Mouse (Mus musculus): Measurements from ENCODE around the gene Coq7. TPM values are rescaled to one million over a fixed set of nuclear protein-coding genes. Genes with fewer than 3 reads are reported as not detected.

The Coq7 gene
- total RNA-seq, 2 experiments from 2014 or later: 46.0 to 75.6 TPM

DNA sequence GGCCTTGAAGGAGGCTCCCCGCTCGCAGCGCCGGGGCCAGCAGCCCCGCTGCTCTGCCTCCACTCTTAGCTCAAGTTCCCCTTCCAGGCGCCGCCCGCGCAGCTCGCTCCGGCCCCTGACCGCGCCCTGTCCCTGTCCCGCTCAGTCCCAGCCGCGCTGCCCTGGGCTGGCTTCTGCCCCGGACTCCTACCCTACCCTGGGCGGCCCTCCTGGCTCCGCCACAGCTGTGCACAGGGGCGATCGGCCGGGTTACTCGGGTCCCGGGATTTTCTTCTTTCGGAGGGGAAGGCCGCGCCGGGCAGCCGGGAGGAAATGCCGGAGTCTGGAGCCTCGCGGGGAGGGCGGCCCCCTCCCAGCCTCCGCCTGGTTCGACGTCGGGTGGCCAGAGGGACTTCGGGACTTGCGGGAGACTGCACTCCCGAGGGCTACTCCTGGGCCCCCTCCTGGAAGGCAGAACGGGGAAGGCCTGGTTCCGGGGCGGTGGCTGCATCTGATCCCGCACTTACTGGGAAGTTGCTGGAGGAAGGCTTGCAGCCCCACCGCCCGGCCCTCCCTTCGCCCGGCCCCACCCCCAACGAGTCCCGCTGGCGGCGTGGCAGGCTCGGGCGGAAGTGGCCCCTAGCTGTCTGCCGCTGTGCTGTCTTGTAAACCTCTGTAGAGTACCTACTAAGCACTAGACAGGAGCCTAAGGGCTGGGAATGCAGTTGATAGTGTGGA, 41.6 kb downstream of the Coq7 start, which contains the start of gene Itpripl2:
TSS of gene Itpripl2 (minus strand) at position 545 of the 717 bp plus-strand sequence.
- intact Hi-C loops (cut with DNase I): no loop called here
- H3K4me3 ChIP-seq: peak within 1 kb of the TSS; percentile 94
- H3K27ac ChIP-seq: peak within 1 kb of the TSS; percentile 96
- peak; percentile 10; the same call in 1 of the 2 replicates for TF ChIP-seq CTCF (IDR thresholded peaks at IDR 0.05)
- DNase-seq: peak; percentile 91

DNA sequence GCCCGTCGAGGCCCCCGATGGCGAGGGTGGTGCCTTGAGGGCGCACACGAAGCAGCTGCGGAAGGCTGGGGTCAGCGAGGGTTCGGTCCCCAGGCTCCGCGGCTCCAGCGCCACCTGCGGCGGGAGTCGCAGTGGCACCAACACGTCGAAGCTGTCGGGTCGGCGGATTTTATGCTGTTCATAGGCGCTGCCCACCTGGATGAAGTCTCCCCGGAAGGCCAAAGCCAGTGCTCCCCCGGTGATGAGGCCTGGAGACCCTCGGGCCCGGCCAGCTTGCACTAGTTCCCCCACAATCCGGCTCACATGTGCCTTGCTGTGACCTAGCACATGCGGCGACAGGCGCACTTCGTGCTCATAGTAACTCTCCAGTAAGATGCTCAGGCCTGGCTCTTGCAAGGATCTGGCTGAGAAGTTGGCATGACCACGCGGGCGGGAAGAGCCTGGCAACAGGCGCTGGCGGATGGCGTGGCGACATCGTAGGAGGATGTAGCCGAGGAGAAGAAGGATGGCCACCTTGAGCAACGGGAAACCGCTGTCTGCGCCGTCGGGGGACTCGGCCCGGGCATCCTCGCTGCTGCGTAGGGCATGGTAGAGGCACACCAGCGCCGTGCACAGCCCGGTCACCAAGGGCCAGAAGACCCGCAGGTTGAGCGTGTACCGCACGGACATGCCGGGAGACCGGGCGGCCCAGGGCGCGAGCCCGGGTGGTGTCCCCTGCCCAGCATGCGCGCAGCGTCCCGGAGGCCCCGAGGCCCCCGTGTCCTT, 42.3 kb downstream of the Coq7 start:
- intact Hi-C loops (cut with DNase I): no loop called here

DNA sequence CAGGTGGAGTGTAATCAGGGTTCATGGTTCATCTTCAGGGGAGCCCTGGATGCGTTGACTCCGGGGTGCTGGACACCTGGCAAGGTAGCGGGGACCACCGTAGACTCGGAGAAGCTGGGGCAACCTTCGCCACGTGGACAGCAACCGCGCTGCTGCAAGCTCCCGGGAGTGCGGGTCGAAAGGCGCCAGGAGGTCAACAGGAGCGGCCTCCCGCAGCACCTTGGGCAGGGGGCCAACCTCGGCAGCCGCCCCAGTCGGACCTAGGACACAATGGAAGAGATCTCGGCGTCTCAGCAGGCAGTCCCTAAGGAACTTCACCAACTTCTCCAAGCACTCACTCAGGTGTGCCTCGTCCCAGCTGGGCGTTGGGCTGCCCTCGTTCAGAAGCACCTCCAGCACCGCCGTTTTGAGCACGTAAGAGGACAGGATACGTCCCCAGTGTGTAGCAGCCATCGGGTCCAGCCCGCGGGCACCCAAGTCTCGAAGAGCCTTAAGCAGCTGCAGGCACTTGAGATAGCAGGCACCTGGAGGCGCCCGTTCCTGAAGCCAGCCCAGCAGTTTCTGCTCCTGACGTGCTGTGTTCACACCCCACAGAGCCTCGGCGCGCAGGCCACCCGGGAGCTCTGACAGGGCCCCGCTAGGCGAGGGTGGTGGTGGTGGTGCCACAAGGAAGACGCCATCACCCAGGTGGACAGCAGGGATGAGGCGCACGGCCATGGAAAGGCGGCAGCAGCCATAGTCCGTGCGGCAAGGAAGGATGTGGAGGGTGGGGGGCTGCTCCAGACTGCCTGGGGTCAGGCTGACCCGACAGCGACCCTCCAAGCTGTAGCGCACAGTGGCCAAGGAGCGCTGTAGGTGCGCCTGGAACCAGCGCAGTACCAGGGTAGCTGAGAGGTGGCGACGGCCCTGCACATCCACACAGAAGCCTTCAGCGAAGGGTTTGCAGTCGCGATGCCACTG, 43.2 kb downstream of the Coq7 start:
- peak; percentile 52 for DNase-seq
- H3K4me3 ChIP-seq: peak overlapping the region; percentile 94
- TF ChIP-seq CTCF (IDR thresholded peaks at IDR 0.05): no peak
- intact Hi-C loops (cut with DNase I): no loop called here
- H3K27ac ChIP-seq: peak overlapping the region; percentile 96

More for the DNA sequence above, 42.3 kb downstream of the Coq7 start:
- peak; percentile 40 for DNase-seq
- Histone ChIP-seq H3K4me3 (peak overlapping the region; percentile 94), H3K27ac (peak overlapping the region; percentile 96)
- peak; percentile 34; the same call in 1 of the 2 replicates for TF ChIP-seq CTCF (IDR thresholded peaks at IDR 0.05)

DNA sequence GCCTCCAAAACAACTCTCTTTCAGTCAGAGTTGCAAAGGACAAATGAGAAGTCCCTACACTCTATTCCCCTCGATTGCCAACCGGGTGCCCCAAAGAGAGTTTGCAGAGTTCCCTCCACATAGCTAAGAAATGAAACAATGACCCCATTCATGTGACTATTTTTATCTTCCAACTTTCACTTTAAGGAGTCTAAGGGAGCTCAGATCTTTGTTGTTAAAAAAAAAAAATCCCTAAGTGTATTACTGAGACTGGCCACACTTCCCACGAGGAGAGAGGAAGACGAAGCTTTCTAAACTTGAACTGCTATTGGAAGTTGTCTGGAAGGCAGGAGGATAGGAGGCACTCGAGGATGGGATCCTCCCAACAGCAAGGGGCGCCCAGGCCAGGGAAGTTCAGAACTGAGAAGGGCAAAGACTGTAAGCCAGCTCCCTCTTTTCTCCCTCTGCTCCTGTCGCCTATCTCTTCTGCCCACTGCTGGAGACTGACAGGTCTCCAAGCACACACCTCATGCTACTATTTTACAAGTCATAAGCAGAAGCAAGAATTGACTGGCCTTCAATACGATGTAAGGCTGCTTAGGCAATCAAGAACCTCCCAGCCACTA, 45.0 kb downstream of the Coq7 start:
- TF ChIP-seq CTCF (IDR thresholded peaks at IDR 0.05): no peak; the same call in 1 of the 2 replicates
- intact Hi-C loops (cut with DNase I): no loop called here
- Histone ChIP-seq H3K4me3 (peak overlapping the region; percentile 94), H3K27ac (peak overlapping the region; percentile 96)
- DNase-seq: no peak

DNA sequence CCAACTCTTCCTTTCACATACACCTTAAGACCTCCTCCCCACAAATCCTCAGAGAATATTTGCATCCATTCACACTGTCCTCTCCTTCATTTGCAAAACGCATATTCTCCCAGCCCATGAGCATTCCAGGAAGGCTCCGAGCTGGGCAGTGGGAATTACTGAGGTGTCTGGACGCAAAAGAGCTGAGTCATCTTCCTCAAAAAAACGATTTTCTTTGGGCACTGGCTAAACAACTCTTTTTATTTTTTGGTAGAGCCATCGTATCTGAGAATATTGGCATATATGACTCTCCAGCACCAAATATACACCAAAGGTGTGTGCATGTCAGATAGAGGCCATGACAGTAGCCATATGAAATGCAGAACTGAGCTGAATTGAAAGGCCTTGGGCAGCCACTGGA, 46.2 kb downstream of the Coq7 start:
- H3K4me3 ChIP-seq: peak overlapping the region; percentile 37
- intact Hi-C loops (cut with DNase I): no loop called here

DNA sequence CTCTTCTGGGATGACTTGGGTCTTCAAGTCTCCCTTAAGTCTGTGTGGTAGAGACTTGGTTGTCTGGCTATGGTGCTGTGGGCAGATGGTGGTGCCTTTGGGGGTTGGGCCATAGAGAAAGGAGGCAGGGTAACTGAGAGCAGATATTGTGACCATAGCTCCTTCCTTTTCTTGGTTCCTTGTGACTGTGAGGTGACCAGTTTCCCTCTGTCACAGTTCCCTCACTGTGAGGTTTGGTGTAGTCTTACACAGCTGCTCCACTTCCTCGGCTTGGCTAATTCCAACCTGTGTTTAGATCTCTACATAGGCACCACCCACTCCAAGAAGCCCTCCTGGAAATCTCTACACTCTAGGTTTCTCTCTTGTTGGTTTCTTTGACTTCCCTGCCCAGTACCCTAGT, 49.2 kb downstream of the Coq7 start:
- Histone ChIP-seq H3K27ac (no peak overlapping the region), H3K4me3 (no peak overlapping the region)
- intact Hi-C loops (cut with DNase I): no loop called here
- no peak for TF ChIP-seq CTCF (IDR thresholded peaks at IDR 0.05)
- DNase-seq: no peak

More for the DNA sequence above, 46.2 kb downstream of the Coq7 start:
- no peak for TF ChIP-seq CTCF (IDR thresholded peaks at IDR 0.05)
- H3K27ac ChIP-seq: peak overlapping the region; percentile 40
- DNase-seq: no peak

DNA sequence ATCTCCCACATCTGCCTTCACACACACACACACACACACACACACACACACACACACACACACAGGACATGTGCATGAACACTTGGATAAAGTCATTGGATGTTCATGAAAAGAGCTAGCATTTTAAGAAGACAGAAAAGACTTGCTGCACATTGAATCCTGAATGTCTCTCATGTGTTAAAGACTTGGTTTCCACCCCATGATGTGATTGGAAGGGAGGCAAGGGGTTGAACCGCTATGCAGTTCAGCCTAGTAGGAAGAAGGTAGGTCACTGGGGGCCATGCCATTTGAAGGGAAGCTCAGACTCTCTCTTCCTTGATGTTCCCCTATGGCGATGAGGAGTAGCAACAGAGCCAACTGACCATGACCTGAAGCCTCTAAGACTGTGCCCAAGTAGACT, 51.2 kb downstream of the Coq7 start:
- Histone ChIP-seq H3K4me3 (no peak overlapping the region), H3K27ac (peak overlapping the region; percentile 20)
- no peak for TF ChIP-seq CTCF (IDR thresholded peaks at IDR 0.05)
- no peak for DNase-seq
- intact Hi-C loops (cut with DNase I): no loop called here

DNA sequence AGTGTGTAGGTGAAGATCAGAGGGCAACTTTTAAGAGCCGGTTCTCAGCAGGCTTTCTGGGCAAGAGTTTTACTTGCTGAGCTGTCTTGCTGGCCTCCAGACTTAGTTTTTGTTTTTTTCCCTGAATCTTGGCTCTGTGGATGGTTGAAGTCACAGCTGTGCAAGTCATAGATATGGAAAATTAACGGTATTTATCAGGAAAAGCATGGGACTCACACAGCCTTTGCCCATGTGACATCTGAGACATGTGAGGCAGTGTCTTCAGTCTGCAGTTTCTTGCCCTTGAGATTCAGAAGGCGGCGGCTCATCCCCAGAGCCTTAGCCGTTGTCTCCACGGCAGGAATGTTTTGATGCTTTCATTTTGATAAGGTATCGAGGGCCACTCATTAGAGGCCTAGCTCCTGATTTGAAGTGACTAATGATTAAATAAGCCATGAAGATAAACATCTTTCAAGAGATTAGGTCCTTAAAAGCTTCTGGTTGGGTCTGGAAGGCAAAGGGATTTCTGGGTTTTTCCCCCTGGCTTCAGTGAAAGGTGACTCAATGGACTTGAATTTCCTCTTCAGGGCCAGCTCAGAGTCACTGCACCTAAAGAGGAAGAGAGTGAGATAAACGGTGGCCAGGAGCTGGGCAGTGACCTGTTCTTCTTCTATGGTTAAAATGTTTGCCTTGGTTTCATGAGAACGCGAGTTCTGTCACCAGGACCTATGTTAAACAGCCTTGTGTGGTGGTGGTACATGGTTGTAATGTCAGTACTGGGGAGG, 51.9 kb downstream of the Coq7 start:
- TF ChIP-seq CTCF (IDR thresholded peaks at IDR 0.05): no peak
- peak; percentile 36 for DNase-seq
- intact Hi-C loops (cut with DNase I): no loop called here
- Histone ChIP-seq H3K4me3 (peak overlapping the region; percentile 10; the same call in 1 of the 2 replicates), H3K27ac (peak overlapping the region; percentile 82)

DNA sequence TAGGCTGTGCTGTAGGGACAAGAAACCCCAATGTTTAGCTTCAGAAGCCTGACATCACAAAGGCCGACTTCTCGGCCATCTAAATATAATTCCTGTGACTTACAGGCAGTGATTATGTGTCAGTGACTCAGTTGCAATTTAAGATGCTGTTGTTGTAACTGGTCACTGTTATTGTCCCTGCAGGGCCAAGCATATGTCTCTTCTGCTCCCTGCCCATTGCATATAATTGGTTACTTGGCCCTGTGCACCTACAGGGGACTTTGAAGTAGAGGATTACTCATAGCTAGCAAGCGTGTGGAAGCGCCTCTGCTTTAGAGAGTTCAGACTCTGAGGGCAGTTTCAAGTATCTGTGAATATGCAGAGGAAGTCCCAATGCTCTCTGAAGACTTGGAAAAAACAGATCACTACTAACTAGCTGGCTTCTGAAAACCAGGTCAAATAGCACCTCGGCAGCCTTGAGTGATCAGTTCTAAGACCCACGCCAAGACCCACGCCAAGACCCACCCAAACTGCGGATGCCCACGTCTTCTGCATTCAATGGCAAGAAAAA, 52.9 kb downstream of the Coq7 start:
- intact Hi-C loops (cut with DNase I): no loop called here
- H3K27ac ChIP-seq: peak overlapping the region; percentile 82
- H3K4me3 ChIP-seq: no peak overlapping the region
- no peak for DNase-seq
- TF ChIP-seq CTCF (IDR thresholded peaks at IDR 0.05): no peak

DNA sequence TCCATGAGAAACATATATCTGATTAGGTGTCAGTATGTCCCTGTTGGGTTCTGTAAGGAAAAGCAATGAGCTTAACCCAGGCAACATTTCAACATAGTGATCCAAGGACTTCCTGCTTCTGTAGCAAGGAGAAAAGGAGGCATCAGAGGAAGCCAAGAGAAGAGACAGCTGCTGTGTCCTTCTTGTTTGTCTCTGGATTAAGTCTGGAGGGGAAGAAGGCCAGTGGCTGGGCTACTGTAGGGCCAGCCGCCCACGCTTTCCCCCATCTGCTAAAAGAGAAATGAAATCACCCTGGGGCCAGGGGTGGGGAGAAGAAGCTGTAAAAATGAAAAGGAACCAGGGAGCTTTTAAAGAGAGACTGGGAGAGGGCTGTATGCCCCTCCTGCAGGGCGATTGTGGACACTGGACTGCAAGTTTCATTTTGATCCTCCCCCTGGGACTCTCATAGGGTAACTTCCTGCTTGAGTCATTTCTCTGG, 54.3 kb downstream of the Coq7 start:
- H3K27ac ChIP-seq: peak overlapping the region; percentile 82
- peak overlapping the region; percentile 36 for H3K4me3 ChIP-seq
- TF ChIP-seq CTCF (IDR thresholded peaks at IDR 0.05): no peak
- peak; percentile 76 for DNase-seq
- intact Hi-C loops (cut with DNase I): no loop called here

DNA sequence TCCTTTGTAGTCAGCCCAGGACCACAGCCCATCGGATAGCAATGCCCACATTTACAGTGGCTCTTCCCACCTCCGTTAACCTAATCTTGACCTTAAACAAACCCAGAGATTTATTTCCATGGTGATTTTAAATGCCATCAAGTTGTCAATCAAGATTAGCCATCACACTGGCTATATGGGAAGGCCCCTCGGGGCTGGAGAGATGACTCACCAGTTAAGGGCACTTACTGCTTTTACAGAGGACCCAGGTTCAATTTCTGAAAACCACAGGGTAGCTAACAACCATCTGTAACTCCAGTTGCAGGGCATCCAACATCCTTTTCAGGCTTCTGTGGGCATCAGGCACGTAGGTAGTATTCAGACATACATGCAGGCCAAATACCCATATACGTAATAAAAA, 56.7 kb downstream of the Coq7 start:
- no peak for DNase-seq
- Histone ChIP-seq H3K4me3 (no peak overlapping the region), H3K27ac (no peak overlapping the region)
- intact Hi-C loops (cut with DNase I): no loop called here
- TF ChIP-seq CTCF (IDR thresholded peaks at IDR 0.05): no peak
